Mouse (Mus musculus): ENCODE measurements around the gene Rab6b. TPM values are rescaled to one million over a fixed set of nuclear protein-coding genes. Genes with fewer than 3 reads are reported as not detected.

Gene Rab6b
- polyA plus RNA-seq, 1 experiment from 2014 or later: 3.6 TPM

DNA sequence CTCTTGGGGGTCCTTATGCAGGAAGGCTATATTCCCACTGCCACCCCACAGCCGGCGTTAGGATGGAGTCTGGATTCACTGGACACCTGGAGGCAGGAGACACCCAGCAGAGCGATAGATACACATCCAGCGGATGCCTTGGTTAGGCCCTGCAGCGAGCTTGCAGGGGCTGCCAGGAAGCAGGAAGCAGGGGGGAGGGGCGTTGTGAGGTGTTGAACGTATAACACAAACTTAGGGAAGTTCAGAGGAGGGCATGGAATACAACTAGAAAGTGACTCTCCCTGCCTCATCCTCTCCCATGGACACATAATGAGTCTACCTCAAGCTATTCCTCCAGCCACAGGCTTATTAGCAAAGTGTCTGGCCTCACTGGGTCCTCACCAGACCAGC is 121.4 kb downstream of the Rab6b start:
- ATAC-seq (ENCODE audit: low read depth): no peak
- H3K27me3 ChIP-seq (ENCODE audit: control insufficient read depth, insufficient read depth, low read depth, low read length): no peaks in the 10 kb centered on the region
- no peaks in the 10 kb centered on the region for H3K36me3 ChIP-seq (ENCODE audit: control insufficient read depth, insufficient read depth, low read length)
- WGBS: 43% methylated on average over 7 of the region's 7 CpGs
- peaks cover 17% of the 10 kb centered on the region for H3K4me1 ChIP-seq (replicated peaks; ENCODE audit: control insufficient read depth, insufficient read depth, low read length)
- no peak overlapping the region for H3K4me2 ChIP-seq (ENCODE audit: low read depth, low read length)
- H3K27ac ChIP-seq (ENCODE audit: low read length): no peak overlapping the region
- no peak overlapping the region for H3K9ac ChIP-seq (ENCODE audit: low read length)
- H3K9me3 ChIP-seq (ENCODE audit: control insufficient read depth, low read length): no peaks in the 10 kb centered on the region
- H3K4me3 ChIP-seq (ENCODE audit: low read length): no peak overlapping the region

DNA sequence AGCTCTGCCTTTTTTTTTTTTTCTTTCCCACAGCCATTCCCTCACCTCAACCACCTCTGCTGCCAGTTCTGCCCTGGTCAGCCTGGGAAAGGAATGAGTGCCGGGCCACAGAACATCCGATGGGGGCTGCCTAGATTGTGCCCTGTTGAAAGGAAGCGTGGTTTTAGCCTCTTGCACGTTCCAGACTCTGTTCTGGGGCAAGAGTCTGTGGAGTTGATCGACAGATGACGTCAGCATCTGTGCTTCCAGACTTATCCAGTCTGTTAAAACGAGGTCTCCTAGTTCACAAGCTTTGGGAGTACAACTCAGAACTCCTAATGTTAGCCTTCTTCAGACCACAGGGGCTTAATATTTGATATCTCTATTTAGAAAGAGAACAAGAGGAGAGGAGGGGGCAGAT is 122.5 kb downstream of the Rab6b start:
- H3K9me3 ChIP-seq (ENCODE audit: control insufficient read depth, low read length): no peaks in the 10 kb centered on the region
- H3K27ac ChIP-seq (ENCODE audit: low read length): peak overlapping the region; percentile 76
- H3K4me2 ChIP-seq (ENCODE audit: low read depth, low read length): no peak overlapping the region
- no peak for ATAC-seq (ENCODE audit: low read depth)
- no peak overlapping the region for H3K4me3 ChIP-seq (ENCODE audit: low read length)
- H3K27me3 ChIP-seq (ENCODE audit: control insufficient read depth, insufficient read depth, low read depth, low read length): no peaks in the 10 kb centered on the region
- H3K9ac ChIP-seq (ENCODE audit: low read length): 0 out of 2 replicates have a peak overlapping the region, but pooled peaks have one; percentile 2
- H3K36me3 ChIP-seq (ENCODE audit: control insufficient read depth, insufficient read depth, low read length): no peaks in the 10 kb centered on the region
- 61% methylated on average over 7 of the region's 7 CpGs for WGBS
- H3K4me1 ChIP-seq (replicated peaks; ENCODE audit: control insufficient read depth, insufficient read depth, low read length): peaks cover 17% of the 10 kb centered on the region

- Histone ChIP-seq H3K36me3 (ENCODE audit: control insufficient read depth, insufficient read depth, low read length) (no peaks in the 10 kb centered on the region), H3K9ac (ENCODE audit: low read length) (peak overlapping the region; percentile 23; the same call in 1 of the 2 replicates), H3K9me3 (ENCODE audit: control insufficient read depth, low read length) (no peaks in the 10 kb centered on the region), H3K4me1 (replicated peaks; ENCODE audit: control insufficient read depth, insufficient read depth, low read length) (peaks cover 17% of the 10 kb centered on the region), H3K4me3 (ENCODE audit: low read length) (no peak overlapping the region), H3K27me3 (ENCODE audit: control insufficient read depth, insufficient read depth, low read depth, low read length) (no peaks in the 10 kb centered on the region), H3K4me2 (ENCODE audit: low read depth, low read length) (no peak overlapping the region), H3K27ac (ENCODE audit: low read length) (peak overlapping the region; percentile 76)
- peak; percentile 60 for ATAC-seq (ENCODE audit: low read depth)
- 44% methylated on average over 7 of the region's 7 CpGs for WGBS
Measured at GRCm38 (mm10) chr9:103234565-103235165, 123.1 kb downstream of the Rab6b start.

Other genes starting within 250 kb of the Rab6b start
- 21.0 and 21.4 TPM in 2 replicates for gene Slco2a1, start 123.1 kb upstream of the Rab6b start, polyA plus RNA-seq (2015; fragmentation: Nextera tagmentation; extraction: Ambion mirVana)
- 59.1 and 60.9 TPM in 2 replicates for gene Srprb, start 90.3 kb downstream of the Rab6b start, polyA plus RNA-seq (2015; fragmentation: Nextera tagmentation; extraction: Ambion mirVana)
- 0.50 and 5.7 TPM in 2 replicates for gene Gm20425, start 118.5 kb downstream of the Rab6b start, polyA plus RNA-seq (2015; fragmentation: Nextera tagmentation; extraction: Ambion mirVana)
- gene Trf, start 118.7 kb downstream of the Rab6b start, polyA plus RNA-seq (2015; fragmentation: Nextera tagmentation; extraction: Ambion mirVana): 161 and 437 TPM in 2 replicates
- 2.3 and 4.0 TPM in 2 replicates for gene 1300017J02Rik, start 193.3 kb downstream of the Rab6b start, polyA plus RNA-seq (2015; fragmentation: Nextera tagmentation; extraction: Ambion mirVana)
- gene Topbp1, start 193.4 kb downstream of the Rab6b start, polyA plus RNA-seq (2015; fragmentation: Nextera tagmentation; extraction: Ambion mirVana): 57.7 and 64.0 TPM in 2 replicates